Mouse (Mus musculus): ENCODE data around the gene Pno1.

Pno1 gene

GRCm38 (mm10) chr11:17180753-17181152 is 30.6 kb downstream of the Pno1 start:
- DNase-seq (ENCODE audit: low spot score in 2 of 2): no peak

DNA sequence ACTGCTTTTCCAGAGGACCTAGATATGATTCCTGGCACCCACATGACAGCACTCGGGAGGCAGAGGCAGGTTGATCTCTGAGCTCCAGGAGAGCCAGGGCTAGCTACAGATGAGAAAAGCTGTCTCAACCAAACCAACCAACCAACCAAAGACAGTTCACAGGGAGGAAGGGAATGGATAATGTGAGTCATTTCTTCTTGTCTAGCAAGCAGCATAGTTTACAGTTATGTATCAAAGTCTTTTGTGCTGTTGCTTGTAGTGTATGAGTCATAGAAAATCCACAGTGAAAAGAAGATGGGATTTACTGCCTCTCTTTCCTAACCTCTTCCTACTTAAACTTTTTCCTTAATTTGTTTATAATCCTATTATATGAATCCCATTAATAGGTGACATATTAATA is 34.7 kb downstream of the Pno1 start:
- DNase-seq (ENCODE audit: low spot score in 2 of 2): no peak

- DNase-seq (ENCODE audit: low spot score in 2 of 2): no peak
Measured at GRCm38 (mm10) chr11:17172300-17172699, 39.1 kb downstream of the Pno1 start.

- DNase-seq (ENCODE audit: low spot score in 2 of 2): no peak
Measured at GRCm38 (mm10) chr11:17170938-17171729, 40.2 kb downstream of the Pno1 start.

DNA sequence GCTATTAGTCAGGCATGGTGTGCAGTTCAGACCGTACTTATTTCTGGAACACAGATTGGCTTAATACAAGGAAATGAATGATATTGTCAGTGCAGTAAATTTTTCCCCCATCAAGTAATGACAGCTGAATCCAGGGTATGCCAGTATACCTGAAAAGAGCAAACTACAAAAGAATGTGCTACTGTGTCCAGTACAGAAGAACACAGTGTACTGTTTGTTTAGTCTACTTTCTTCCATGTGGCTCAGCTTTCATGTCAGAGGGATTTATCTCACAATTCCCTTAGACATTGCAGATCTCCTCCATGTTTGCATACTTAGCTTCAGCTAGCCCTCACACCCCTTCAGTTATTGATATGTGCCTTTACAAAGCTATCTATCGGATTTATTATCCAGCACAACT is 42.1 kb downstream of the Pno1 start:
- no peak for DNase-seq (ENCODE audit: low spot score in 2 of 2)

GRCm38 (mm10) chr11:17166627-17167026 is 44.7 kb downstream of the Pno1 start:
- peak in 1 of 2 experiments; percentile 29 for DNase-seq (ENCODE audit: low spot score in 2 of 2)

DNA sequence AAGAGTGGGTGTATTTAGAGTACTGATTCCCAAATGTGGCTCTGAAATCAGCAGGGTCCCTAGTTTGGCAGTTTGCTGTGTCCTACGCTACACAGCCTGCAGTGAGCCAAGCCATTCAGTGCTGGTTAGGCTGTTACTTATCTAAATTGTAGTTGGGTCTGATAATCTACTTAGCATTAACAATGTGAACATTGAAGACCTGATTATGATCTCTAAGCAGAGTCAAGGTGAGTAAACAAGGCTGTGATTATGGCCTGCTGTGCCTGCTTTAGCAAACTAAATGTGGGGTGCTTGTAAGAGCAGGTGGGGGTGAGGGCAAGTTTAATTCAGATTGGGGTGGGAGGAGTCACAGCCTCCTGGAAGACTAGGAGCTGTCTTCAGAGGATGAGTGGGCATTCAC is 47.4 kb downstream of the Pno1 start:
- no peak for DNase-seq (ENCODE audit: low spot score in 2 of 2)

DNA sequence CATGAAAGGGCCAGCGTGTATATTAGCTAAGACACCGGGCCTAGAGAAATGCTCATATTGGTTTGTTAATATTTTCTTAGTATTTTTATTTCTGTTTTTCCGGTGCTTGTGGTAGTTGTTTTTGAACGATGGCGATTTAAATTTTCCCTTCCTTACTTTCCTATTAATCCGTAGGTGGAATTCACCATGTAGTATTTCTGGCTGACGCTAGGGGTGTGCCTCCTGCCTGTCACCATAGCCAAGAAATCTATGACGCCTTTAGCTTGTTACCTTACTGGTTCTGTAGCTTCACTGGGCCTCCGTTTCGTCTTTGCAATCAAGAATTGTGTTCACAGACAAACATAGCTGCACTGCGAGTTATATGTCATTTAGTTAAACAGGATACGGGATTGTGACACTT is 51.1 kb downstream of the Pno1 start:
- peak; percentile 24 to 68 for DNase-seq (ENCODE audit: low spot score in 2 of 2)

DNA sequence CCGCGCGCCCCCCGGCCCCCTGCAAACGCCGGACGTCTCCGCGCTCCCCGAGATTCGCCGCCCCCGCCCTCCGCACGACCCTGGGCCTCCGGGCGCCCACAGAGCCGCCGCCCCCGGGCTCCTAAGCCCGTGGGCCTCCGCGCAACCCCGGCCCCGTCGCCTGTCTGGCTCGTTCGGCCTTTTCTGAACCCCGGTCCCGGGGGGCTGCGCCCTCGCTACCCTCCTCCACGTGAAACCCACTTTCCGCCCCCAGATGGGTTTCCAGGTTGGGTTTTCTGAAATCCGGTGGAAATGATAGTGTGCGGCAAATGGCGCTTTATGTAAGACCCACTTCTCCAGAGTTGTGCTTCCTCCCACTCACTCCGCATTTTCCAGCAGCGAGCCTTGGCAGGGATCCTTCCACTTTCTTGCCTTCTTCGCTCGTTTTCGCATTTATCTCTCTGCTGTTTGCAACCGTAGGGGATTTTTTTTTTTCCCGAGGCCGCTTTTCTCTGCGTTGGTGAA is 51.6 kb downstream of the Pno1 start:
- peak; percentile 56 to 68 for DNase-seq (ENCODE audit: low spot score in 2 of 2)

DNA sequence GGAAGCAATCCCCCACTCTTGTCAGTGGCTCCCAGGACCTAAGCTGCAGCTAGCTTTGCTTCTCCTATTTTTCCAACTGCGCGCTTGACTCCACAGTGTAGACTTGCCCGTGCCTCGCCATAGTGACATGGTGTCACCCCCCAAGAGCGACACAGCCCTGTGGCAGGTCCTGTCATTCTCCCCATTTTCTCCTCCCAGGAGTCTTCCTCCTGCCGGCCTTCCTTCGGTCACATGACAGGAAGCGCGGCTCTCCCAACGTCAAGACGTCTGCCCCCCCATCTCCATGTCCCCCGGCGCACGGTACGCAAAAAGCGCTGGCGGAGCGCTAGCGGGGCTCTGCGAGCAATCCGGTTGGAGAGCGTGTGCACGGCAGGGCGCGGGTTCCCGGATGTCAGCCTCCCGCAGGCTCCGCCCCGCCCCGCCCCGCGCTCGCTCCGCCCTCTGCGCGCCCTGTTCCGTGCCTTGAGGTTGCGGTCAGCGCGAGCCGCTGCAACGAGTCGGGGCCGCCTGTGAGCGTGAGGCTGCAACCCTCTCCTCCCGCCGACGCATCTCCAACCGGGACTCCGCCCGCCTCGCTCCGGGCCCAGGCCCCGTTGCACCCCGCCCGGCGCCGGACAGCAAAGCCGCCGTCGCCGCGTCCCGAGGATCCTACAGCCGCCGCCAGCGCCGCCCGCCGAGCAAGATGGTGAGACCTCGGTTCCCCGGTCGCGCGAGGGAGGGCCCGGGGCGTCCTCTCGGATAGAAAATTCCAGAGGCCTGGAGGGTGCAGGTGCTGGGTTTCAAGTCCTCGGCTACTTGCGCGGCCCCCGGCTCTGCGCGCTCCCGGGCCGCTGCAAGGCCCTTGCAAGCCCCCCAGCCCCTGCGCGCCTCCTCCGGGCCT is 52.3 kb downstream of the Pno1 start, which contains the start of gene Ppp3r1:
Ppp3r1 (plus strand) TSS at position 406 of the 880 bp plus-strand sequence.
- DNase-seq (ENCODE audit: low spot score in 2 of 2): peak; percentile 93 to 97

All from spleen, postnatal 10 days (tissue).